In the genomic region with DNA sequence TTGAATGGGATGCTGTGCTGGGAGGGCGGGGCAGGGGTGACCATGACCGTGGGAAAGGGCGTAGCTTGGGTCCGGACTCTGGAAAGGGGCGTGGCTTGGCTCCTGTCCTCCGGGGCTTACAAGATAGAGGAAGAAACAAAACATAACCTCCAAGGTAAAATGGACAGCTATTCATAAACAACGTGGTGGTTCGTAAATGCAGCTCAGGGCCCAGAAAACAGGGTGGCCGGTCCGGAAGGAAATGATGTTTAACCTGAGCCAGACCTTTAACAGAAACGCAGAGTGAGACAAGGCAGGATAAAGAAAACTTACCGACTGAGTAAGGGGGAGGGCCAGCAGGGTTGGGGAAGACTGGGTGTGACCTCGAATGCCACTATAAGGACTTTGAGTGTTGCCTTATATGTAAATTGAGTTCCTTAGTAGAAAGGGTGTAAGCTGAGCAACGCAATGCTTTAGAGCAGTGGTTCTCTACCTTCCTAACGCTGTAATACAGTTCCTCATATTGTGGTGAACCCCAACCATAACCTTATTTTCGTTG, we compare ENCODE assay signal across 9 mouse cellular contexts. TPM values are rescaled to one million over a fixed set of nuclear protein-coding genes. Genes with fewer than 3 reads are reported as not detected.
DNase-seq lines count a peak whose midpoint lies in the region; ATAC-seq and TF ChIP-seq lines count a peak whose summit lies in the region.
"Had no signal": no experiment of that assay in that cellular context is flagged by ENCODE, and none has a peak within 500 bp of the region (broad histone marks: within the 10 kb centered on the region; RNA-seq: fewer than 3 reads in every experiment).

No protein-coding gene starts in this region.

- in situ Hi-C loops in ES-E14 (cut with MboI; ENCODE audit: low sequenced_read_pairs in 2 of 2, unreplicated experiment in 2 of 2), result no loop called here

- no peak overlapping the region for H3K27ac ChIP-seq in ES-E14 (ENCODE audit: insufficient read depth, low read depth, low read length, poor library complexity, severe bottlenecking)
- 0 out of 2 replicates have a peak overlapping the region, but pooled peaks have one; percentile 6 for H3K27ac ChIP-seq in embryonic facial prominence, embryonic 12.5 days
- no peak overlapping the region for H3K27ac ChIP-seq in liver, adult 2 months (replicated peaks; ENCODE audit: insufficient read depth, low read depth, low read length)
- H3K27ac ChIP-seq in forebrain, embryonic 13.5 days, result no peak overlapping the region

- no peak for ATAC-seq in embryonic facial prominence, embryonic 12.5 days (ENCODE audit: insufficient number of reproducible peaks, insufficient read depth, low FRiP score, low TSS enrichment)
- ATAC-seq in hematopoietic stem cell, adult 5-6 weeks (replicated peaks in 1 of 2; ENCODE audit: insufficient read depth in 1 of 2, low FRiP score in 2 of 2, low TSS enrichment in 1 of 2, low read depth in 1 of 2, poor library complexity in 2 of 2, severe bottlenecking in 2 of 2), result peak; percentile 58 to 74; a peak in 3 of 4 replicates
- ATAC-seq in forebrain, embryonic 13.5 days, result no peak

- peaks cover 5 to 6% of the 10 kb centered on the region in 2 experiments; a peak in 3 of 4 replicates for H3K4me1 ChIP-seq in ES-E14 (ENCODE audit: control insufficient read depth in 2 of 2, insufficient read depth in 2 of 2, low read length in 2 of 2, poor library complexity in 1 of 2)
- peaks cover 5% of the 10 kb centered on the region for H3K4me1 ChIP-seq in embryonic facial prominence, embryonic 12.5 days
- H3K4me1 ChIP-seq in liver, adult 2 months (ENCODE audit: control insufficient read depth, insufficient read depth, low read length), result no peaks in the 10 kb centered on the region
- peaks cover 22% of the 10 kb centered on the region for H3K4me1 ChIP-seq in forebrain, embryonic 13.5 days

- TF ChIP-seq POLR2A in liver, adult 2 months (IDR thresholded peaks at IDR 0.05; ENCODE audit: extremely low read depth, insufficient read depth, low read length), result no peak

- H3K4me2 ChIP-seq in embryonic facial prominence, embryonic 12.5 days (replicated peaks), result no peak overlapping the region
- H3K4me2 ChIP-seq in forebrain, embryonic 13.5 days, result no peak overlapping the region

- no peaks in the 10 kb centered on the region; the same call in 1 of the 2 replicates for H3K27me3 ChIP-seq in embryonic facial prominence, embryonic 12.5 days
- no peaks in the 10 kb centered on the region for H3K27me3 ChIP-seq in liver, adult 2 months (ENCODE audit: control insufficient read depth, insufficient read depth, low read length)
- no peaks in the 10 kb centered on the region for H3K27me3 ChIP-seq in forebrain, embryonic 13.5 days

- no peak overlapping the region for H3K9ac ChIP-seq in ES-E14 (ENCODE audit: insufficient read depth, low read depth, low read length, poor library complexity, severe bottlenecking)
- H3K9ac ChIP-seq in embryonic facial prominence, embryonic 12.5 days, result no peak overlapping the region
- H3K9ac ChIP-seq in liver, adult 2 months (ENCODE audit: low read depth, low read length), result no peak overlapping the region
- H3K9ac ChIP-seq in forebrain, embryonic 13.5 days, result no peak overlapping the region

- DNase-seq in ES-E14 (ENCODE audit: low read depth, low spot score), result peak; percentile 43
- peak; percentile 15 for DNase-seq in liver, adult 2 months (ENCODE audit: extremely low read depth, low read depth, low spot score)
- DNase-seq in ovary, postnatal 14 days (ENCODE audit: low spot score), result peak; percentile 38
- DNase-seq in right cerebral cortex, adult 2 months (ENCODE audit: low spot score in 2 of 2), result no peak
- DNase-seq in frontal cortex, adult 2 months (ENCODE audit: extremely low spot score in 1 of 2, low spot score in 1 of 2), result no peak

- TF ChIP-seq CTCF in liver, adult 2 months (IDR thresholded peaks at IDR 0.05; ENCODE audit: low read depth, low read length), result no peak

- no peaks in the 10 kb centered on the region for H3K36me3 ChIP-seq in ES-E14 (ENCODE audit: control insufficient read depth, insufficient read depth, low read length, poor library complexity, severe bottlenecking)
- H3K36me3 ChIP-seq in embryonic facial prominence, embryonic 12.5 days, result no peaks in the 10 kb centered on the region
- H3K36me3 ChIP-seq in liver, adult 2 months (ENCODE audit: control insufficient read depth, insufficient read depth, low read length), result no peaks in the 10 kb centered on the region
- H3K36me3 ChIP-seq in forebrain, embryonic 13.5 days (ENCODE audit: poor library complexity, severe bottlenecking), result no peaks in the 10 kb centered on the region

- H3K9me3 ChIP-seq in ES-E14 (ENCODE audit: control insufficient read depth, insufficient read depth, low read depth, low read length), result no peaks in the 10 kb centered on the region
- 0 out of 2 replicates have a peak, but pooled peaks cover under 1% of the 10 kb centered on the region for H3K9me3 ChIP-seq in embryonic facial prominence, embryonic 12.5 days
- 0 out of 2 replicates have a peak, but pooled peaks cover 2% of the 10 kb centered on the region for H3K9me3 ChIP-seq in forebrain, embryonic 13.5 days (replicated peaks)

- H3K79me2 ChIP-seq in liver, adult 2 months (ENCODE audit: control insufficient read depth, insufficient read depth, low read length), result no peaks in the 10 kb centered on the region

- 46% methylated on average over 16 of the region's 16 CpGs for WGBS in embryonic facial prominence, embryonic 12.5 days
- 36% methylated on average over 16 of the region's 16 CpGs for WGBS in liver, adult 2 months
- 60% methylated on average over 16 of the region's 16 CpGs for whole genome bisulfite sequencing in forebrain, embryonic 13.5 days

- H3K4me3 ChIP-seq in ES-E14 (ENCODE audit: insufficient read depth in 1 of 2, low read depth in 1 of 2, low read length in 2 of 2, poor library complexity in 1 of 2, severe bottlenecking in 1 of 2), result peak overlapping the region in 1 of 2 experiments; percentile 46; a peak in 1 of 4 replicates
- H3K4me3 ChIP-seq in embryonic facial prominence, embryonic 12.5 days, result no peak overlapping the region
- no peak overlapping the region for H3K4me3 ChIP-seq in liver, adult 2 months (ENCODE audit: insufficient read depth, low read depth, low read length)
- no peak overlapping the region for H3K4me3 ChIP-seq in forebrain, embryonic 13.5 days

TF ChIP-seq in ES-E14, 5 proteins besides CTCF, POLR2A, EP300 and RAD21:
- no peak for TF ChIP-seq CHD2 (IDR thresholded peaks at IDR 0.05; ENCODE audit: low read depth, low read length)
- no peak for TF ChIP-seq ZC3H11A (IDR thresholded peaks at IDR 0.05; ENCODE audit: borderline replicate concordance, low read depth, low read length)
- no peak for TF ChIP-seq MAFK (IDR thresholded peaks at IDR 0.05; ENCODE audit: insufficient read depth, low read depth, low read length)
- no peak for TF ChIP-seq ZNF384 (IDR thresholded peaks at IDR 0.05; ENCODE audit: low read depth, low read length)
- no peak for TF ChIP-seq HCFC1 (IDR thresholded peaks at IDR 0.05; ENCODE audit: borderline replicate concordance, insufficient read depth, low read length)
TF ChIP-seq in ES-E14: peak in this region for 0.

RNA-seq across cellular contexts. Expression of a gene that starts 26.9 kb away (rescaled TPM):
- 0.05 and 0.45 TPM in 2 replicates for total RNA-seq in ES-E14 (2012; rRNA removed)
- polyA plus RNA-seq in embryonic facial prominence, embryonic 12.5 days (2016; fragmentation: Nextera tagmentation; extraction: Ambion mirVana), result 3.0 and 4.0 TPM in 2 replicates
- 2.6 and 2.9 TPM in 2 replicates for total RNA-seq in hematopoietic stem cell, adult 5-6 weeks (2017)
- 0.46 and 0.47 TPM in 2 replicates for total RNA-seq in liver, adult 2 months (2014; rRNA removed)
- polyA plus RNA-seq in liver, adult 2 months (2012; rRNA removed), result 0.20 and 0.66 TPM in 2 replicates
- polyA plus RNA-seq in forebrain, embryonic 13.5 days (2015; fragmentation: Nextera tagmentation; extraction: Ambion mirVana), result 0.26 and 0.91 TPM in 2 replicates
- 0.14 and 0.27 TPM in 2 replicates for polyA plus RNA-seq in frontal cortex, adult 2 months (2012; rRNA removed)

RNA-seq across cellular contexts. Expression of a gene that starts 34.3 kb away (rescaled TPM):
- 0.49 TPM in 1 of 2 replicates, not detected in the other for total RNA-seq in ES-E14 (2012; rRNA removed)
- polyA plus RNA-seq in embryonic facial prominence, embryonic 12.5 days (2016; fragmentation: Nextera tagmentation; extraction: Ambion mirVana), result not detected in 2 replicates
- total RNA-seq in hematopoietic stem cell, adult 5-6 weeks (2017), result not detected in 2 replicates
- total RNA-seq in liver, adult 2 months (2014; rRNA removed), result not detected in 2 replicates
- polyA plus RNA-seq in liver, adult 2 months (2012; rRNA removed), result not detected in 2 replicates
- not detected in 2 replicates for polyA plus RNA-seq in forebrain, embryonic 13.5 days (2015; fragmentation: Nextera tagmentation; extraction: Ambion mirVana)
- polyA plus RNA-seq in frontal cortex, adult 2 months (2012; rRNA removed), result 0.04 TPM in 1 of 2 replicates, not detected in the other
- total RNA-seq: adrenal gland, postnatal 4 days had no signal

Comparison
In these comparisons a context has a peak if more than half of its experiments do, and no peak if none do; other contexts are left out.
1. DNase-seq: peak in ES-E14 (single experiment), liver, adult 2 months (single experiment) and ovary, postnatal 14 days (single experiment); none in right cerebral cortex, adult 2 months (0 of 2) and frontal cortex, adult 2 months (0 of 2).
2. ATAC-seq: peak in hematopoietic stem cell, adult 5-6 weeks (2 of 2); none in embryonic facial prominence, embryonic 12.5 days (single experiment) and forebrain, embryonic 13.5 days (single experiment).